Mouse (Mus musculus) thymus, adult 2 months (tissue): ENCODE measurements around the gene Snx19. TPM values are rescaled to one million over a fixed set of nuclear protein-coding genes. Genes with fewer than 3 reads are reported as not detected.

Source experiments
- DNase-seq: peaks from one replicate; pipeline ENCODE4 v3.0.0; 2021
- H3K27ac ChIP-seq: fragments of 200-500 bp; 2 replicates; pipeline ENCODE4 v1.5.1; 2012; ENCODE audit warnings: low read length, control low read depth; ENCODE audit not compliant: control insufficient read depth, insufficient read depth
- H3K27me3 ChIP-seq: fragments of 200-500 bp; 2 replicates; pipeline ENCODE4 v1.6.1; 2012; ENCODE audit warnings: mild to moderate bottlenecking, low read length, moderate library complexity, mixed read lengths; ENCODE audit not compliant: control insufficient read depth, insufficient read depth
- H3K36me3 ChIP-seq: fragments of 200-500 bp; 2 replicates; pipeline ENCODE4 v1.6.1; 2012; ENCODE audit warnings: mild to moderate bottlenecking, low read length, moderate library complexity; ENCODE audit not compliant: control insufficient read depth, insufficient read depth
- H3K4me1 ChIP-seq: fragments of 200-500 bp; replicated peaks from 2 replicates; pipeline ENCODE4 v1.6.1; 2012; ENCODE audit warnings: low read length; ENCODE audit not compliant: control insufficient read depth, insufficient read depth
- H3K4me3 ChIP-seq: fragments of 200-500 bp; 2 replicates; pipeline ENCODE4 v1.5.1; 2012; ENCODE audit warnings: mild to moderate bottlenecking, low read length, control low read depth, moderate library complexity; ENCODE audit not compliant: control insufficient read depth, insufficient read depth
- CTCF ChIP-seq: fragments of 200-500 bp; IDR thresholded peaks from 2 replicates; pipeline ENCODE4 v1.5.1; 2012; ENCODE audit warnings: mild to moderate bottlenecking, control low read depth, low read length, moderate library complexity, borderline replicate concordance; ENCODE audit not compliant: control insufficient read depth, poor library complexity, insufficient read depth; ENCODE audit errors: extremely low read depth
- POLR2A ChIP-seq: fragments of 200-500 bp; IDR thresholded peaks from 2 replicates; pipeline ENCODE4 v1.6.1; 2012; ENCODE audit warnings: mild to moderate bottlenecking, low read length, control low read depth, moderate library complexity; ENCODE audit not compliant: control insufficient read depth, poor library complexity, insufficient read depth; ENCODE audit errors: extremely low read depth
- WGBS: fragments of 180-500 bp; shearing (Covaris S2); methylation state at CpG from one replicate; pipeline ENCODE4 v1.1.7; 2018; 5-methylcytosine and 5-hydroxymethylcytosine counted together
- polyA plus RNA-seq: library from polyadenylated mRNA; depleted of rRNA; stranded (reverse); fragments of >200 nt; gene quantifications from 2 replicates; pipeline ENCODE4 v1.2.3, GENCODE M21; 2012

The Snx19 gene
- polyA plus RNA-seq, 1 experiment, result 14.7 TPM

- no peaks in the 10 kb centered on the region for H3K36me3 ChIP-seq
- H3K27ac ChIP-seq, result no peak overlapping the region
- no peaks in the 10 kb centered on the region for H3K27me3 ChIP-seq
- peak; percentile 85 for DNase-seq
- H3K4me1 ChIP-seq, result no peaks in the 10 kb centered on the region
- H3K4me3 ChIP-seq, result no peak overlapping the region
- TF ChIP-seq POLR2A (no peak), CTCF (peak; percentile 97; the same call in 1 of the 2 replicates)
- WGBS, result 4% methylated on average over 6 of the region's 6 CpGs
These were observed 53.6 kb downstream of the Snx19 start for GRCm38 (mm10) chr9:30480464-30480863.

DNA sequence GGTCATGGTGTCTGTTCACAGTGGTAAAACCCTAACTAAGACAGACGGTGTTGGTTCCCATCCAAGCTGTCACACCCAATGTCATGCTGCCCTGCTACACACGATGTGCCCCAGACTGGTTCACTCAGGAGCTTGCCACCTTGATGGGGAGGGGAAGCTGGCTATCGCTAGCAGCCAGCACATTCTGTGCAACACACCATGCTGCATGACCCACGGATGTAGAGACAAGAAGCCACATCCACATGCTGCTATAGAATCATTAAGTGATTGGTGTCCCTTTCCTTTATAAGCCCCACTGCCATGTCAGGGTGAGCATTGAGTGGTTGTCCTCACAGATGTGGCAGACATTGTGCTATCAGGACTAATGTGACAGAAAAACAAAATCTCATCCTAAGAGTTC is 55.2 kb downstream of the Snx19 start:
- Histone ChIP-seq H3K27ac (no peak overlapping the region), H3K36me3 (no peaks in the 10 kb centered on the region), H3K27me3 (no peaks in the 10 kb centered on the region), H3K4me1 (no peaks in the 10 kb centered on the region), H3K4me3 (no peak overlapping the region)
- DNase-seq, result no peak
- TF ChIP-seq POLR2A, result no peak
- TF ChIP-seq CTCF, result no peak
- WGBS, result 87% methylated on average over 4 of the region's 4 CpGs

DNA sequence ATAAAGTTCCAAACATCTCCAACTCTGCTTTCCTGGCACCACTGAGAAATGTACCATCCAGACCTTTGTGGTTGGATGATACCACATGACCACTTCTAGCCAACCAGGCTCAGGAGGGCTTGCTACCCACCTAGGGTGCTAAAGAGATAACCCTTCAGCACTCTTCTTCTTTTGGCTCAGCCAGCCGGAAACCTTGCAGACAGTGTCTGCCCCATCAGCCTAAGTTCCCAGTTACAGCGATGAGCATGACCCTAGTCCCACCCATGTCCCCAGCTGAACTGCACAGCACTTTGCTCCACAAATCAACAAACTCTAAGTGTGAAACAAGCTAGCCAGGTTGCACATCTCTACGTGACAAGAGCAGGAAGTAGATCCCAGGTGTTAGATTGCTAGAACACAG is 57.3 kb downstream of the Snx19 start:
- WGBS, result 88% methylated on average over 3 of the region's 3 CpGs
- DNase-seq, result no peak
- Histone ChIP-seq H3K27ac (no peak overlapping the region), H3K27me3 (no peaks in the 10 kb centered on the region), H3K4me1 (no peaks in the 10 kb centered on the region), H3K4me3 (no peak overlapping the region), H3K36me3 (no peaks in the 10 kb centered on the region)
- TF ChIP-seq CTCF, result no peak
- no peak for TF ChIP-seq POLR2A

- no peaks in the 10 kb centered on the region for H3K4me1 ChIP-seq
- H3K27ac ChIP-seq, result no peak overlapping the region
- WGBS, result 89% methylated on average over 2 of the region's 2 CpGs
- H3K27me3 ChIP-seq, result no peaks in the 10 kb centered on the region
- no peaks in the 10 kb centered on the region for H3K36me3 ChIP-seq
- no peak for DNase-seq
- no peak overlapping the region for H3K4me3 ChIP-seq
- TF ChIP-seq CTCF, result no peak
- TF ChIP-seq POLR2A, result no peak
These were observed 58.3 kb downstream of the Snx19 start for GRCm38 (mm10) chr9:30485161-30485560.

GRCm38 (mm10) chr9:30488384-30488783 is 61.5 kb downstream of the Snx19 start:
- Histone ChIP-seq H3K36me3 (no peaks in the 10 kb centered on the region), H3K4me1 (no peaks in the 10 kb centered on the region), H3K27ac (no peak overlapping the region), H3K27me3 (no peaks in the 10 kb centered on the region), H3K4me3 (no peak overlapping the region)
- no peak for DNase-seq
- WGBS, result 83% methylated on average over 1 of the region's 1 CpGs
- TF ChIP-seq CTCF (no peak), POLR2A (no peak)

DNA sequence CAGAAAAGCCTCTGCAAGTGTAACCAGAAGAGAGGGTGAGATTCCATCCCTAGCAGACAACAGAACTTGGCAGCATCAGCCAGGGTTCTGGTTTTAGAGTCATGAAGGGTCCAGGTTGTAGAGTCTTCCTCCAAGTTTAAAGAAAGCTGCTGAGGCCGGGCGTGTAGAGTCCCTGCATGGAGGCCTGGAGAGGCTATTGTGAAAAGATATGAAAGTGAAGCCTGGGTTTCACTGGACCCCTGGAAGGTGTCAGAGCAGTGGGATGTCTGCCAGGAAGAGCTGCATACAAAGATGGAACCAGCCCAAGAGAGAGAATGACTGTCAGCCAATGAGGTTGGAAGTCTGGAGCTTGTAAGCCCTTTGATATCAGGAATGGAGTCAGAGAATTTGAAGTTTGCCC is 67.5 kb downstream of the Snx19 start:
- 92% methylated on average over 2 of the region's 2 CpGs for WGBS
- no peak for TF ChIP-seq CTCF
- TF ChIP-seq POLR2A, result no peak

GRCm38 (mm10) chr9:30508966-30509365 is 82.1 kb downstream of the Snx19 start:
- Histone ChIP-seq H3K4me1 (no peaks in the 10 kb centered on the region), H3K4me3 (no peak overlapping the region), H3K27ac (no peak overlapping the region), H3K27me3 (no peaks in the 10 kb centered on the region), H3K36me3 (no peaks in the 10 kb centered on the region)
- no peak for DNase-seq
- TF ChIP-seq POLR2A (no peak), CTCF (no peak)
- 85% methylated on average over 5 of the region's 5 CpGs for WGBS

More for the DNA sequence above, 67.5 kb downstream of the Snx19 start:
- Histone ChIP-seq H3K27ac (no peak overlapping the region), H3K27me3 (no peaks in the 10 kb centered on the region), H3K4me3 (no peak overlapping the region), H3K36me3 (no peaks in the 10 kb centered on the region), H3K4me1 (no peaks in the 10 kb centered on the region)
- no peak for DNase-seq
